Mouse (Mus musculus) layer of hippocampus, adult 9-11 months (tissue): ENCODE data around the gene Npb.

ENCODE experiments used
- DNase-seq: peaks from one replicate; pipeline ENCODE4 v3.0.0; 2022

The Npb gene

DNA sequence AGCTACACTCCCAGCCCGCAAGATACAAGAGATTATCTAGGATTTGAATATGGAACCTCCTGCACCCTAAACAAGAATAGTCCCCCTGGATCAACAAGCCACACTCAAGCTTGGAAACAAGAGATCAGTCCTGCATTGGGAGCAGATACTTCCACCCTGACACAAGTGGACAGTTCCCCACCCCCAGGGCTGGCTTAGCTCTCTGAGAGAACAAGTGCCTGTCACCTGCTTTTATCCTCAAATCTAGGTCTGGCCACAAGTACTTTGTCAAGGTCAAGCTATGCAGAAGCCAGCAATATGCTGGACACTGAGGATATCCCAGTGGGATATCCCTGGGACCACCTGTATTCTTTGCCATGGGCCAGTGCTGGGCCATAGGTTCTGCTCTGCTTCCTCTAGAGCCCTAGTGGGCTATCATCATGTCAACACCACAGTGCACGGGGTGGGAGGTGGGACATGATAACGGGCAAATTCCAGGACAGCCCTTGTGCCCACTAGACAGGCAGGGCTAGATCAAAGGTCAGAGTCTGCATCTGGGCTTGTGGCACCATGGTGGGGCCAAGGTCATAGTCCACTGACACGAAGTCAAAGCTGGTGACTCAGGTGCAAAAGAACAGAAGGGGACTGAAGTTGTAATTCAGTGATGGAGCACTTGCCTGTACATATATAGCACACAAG is 8.5 kb downstream of the Npb start:
- DNase-seq = no peak

DNA sequence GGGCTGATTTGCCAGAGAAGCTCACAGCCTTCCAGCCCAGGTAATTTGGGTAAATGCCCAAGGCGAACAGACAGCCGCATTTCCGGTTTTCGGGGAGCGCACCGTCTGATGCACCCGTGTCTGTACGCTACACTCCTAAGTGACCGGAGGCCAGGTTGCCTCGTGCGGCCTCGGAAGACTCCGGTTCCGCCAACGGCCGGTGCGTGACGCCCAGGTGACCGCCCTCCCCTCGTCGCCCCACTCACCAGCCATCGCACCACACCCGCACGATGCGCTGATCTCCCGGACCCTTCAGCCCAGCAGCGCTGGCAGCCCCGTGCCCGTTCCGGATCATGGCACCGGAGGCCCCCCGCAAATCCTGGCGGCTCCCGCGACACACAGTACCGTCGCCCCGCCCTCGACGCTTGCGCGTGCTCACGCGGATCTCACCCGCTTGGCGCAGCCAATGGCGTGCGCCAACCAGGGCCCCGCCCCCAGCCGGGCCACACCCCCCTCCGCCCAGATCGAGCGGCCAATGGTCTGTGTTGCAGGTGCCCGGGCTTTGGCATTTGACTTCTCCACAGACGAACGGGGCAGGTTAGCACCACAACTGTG is 9.3 kb downstream of the Npb start, which contains the start of gene Pcyt2:
Pcyt2 (minus strand) TSS at position 418 of the 594 bp plus-strand sequence.
- peak; percentile 92 for DNase-seq

DNA sequence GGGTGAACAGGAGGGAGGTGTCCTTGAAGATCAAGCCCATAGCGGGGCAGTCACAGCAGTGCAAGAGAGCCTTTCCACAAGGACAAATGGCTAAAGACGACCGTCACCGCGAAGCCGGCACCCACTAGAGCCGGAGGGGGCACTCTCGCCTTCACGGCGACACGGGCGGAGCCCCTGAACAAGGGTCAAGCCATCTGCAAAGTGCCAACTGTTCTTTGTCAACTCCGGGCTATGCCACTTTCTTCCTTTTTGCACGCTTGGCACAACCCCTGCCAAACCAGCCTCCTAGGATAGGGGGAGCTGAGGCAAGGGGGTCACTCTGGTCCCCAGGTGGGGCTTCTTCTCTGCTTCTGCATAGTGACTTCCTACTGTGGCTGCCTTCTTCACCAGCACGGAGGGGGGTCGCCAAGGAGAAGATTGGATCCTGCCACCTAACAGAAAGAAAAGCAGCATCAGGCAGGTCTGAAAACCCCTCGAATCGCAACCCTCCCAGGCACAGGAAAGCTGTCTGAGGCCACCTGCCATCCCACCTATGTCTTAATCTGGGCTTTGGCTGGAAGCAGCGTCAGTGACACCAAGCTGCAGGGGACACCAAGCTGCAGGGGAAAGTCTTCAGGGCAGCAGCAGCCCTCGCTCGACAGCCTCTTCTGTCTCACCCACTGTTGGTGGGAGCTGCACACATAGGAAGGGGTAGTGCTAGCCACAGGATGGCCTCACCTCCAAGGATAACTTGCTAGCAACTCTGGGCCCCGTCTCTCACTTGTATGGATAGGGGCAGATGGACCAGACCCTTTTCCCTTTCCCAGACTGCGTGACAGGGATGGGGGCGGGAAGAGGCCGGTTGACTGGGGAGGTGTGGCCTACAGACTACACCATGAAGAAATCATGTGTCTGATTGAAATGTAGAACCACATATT is 10.6 kb downstream of the Npb start:
- no peak for DNase-seq

DNA sequence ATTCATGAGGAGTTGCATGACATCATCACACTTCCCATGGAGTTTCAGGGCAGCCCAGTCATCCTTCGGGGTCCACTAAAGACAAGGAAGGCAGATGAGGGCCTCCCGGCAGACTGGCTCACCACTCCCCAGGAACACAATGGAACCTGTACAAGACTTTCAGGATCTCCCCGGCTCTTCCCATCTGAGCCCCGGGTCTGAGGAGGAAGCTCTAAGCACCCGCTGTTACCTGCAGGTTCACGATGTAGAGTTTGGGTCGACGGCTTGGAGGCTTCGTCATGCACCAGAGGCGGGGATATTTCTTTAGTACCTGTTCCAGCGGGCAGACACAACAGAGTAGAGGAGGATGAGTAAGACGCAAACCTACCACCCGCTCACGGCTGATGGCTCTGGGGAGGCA is 11.9 kb downstream of the Npb start:
- no peak for DNase-seq

GRCm38 (mm10) chr11:120622805-120623204 is 14.5 kb downstream of the Npb start:
- no peak for DNase-seq

GRCm38 (mm10) chr11:120623961-120624679 is 15.8 kb downstream of the Npb start:
- DNase-seq = no peak

- peak; percentile 84 for DNase-seq
Observed at GRCm38 (mm10) chr11:120624680-120625111, 16.4 kb downstream of the Npb start.

DNA sequence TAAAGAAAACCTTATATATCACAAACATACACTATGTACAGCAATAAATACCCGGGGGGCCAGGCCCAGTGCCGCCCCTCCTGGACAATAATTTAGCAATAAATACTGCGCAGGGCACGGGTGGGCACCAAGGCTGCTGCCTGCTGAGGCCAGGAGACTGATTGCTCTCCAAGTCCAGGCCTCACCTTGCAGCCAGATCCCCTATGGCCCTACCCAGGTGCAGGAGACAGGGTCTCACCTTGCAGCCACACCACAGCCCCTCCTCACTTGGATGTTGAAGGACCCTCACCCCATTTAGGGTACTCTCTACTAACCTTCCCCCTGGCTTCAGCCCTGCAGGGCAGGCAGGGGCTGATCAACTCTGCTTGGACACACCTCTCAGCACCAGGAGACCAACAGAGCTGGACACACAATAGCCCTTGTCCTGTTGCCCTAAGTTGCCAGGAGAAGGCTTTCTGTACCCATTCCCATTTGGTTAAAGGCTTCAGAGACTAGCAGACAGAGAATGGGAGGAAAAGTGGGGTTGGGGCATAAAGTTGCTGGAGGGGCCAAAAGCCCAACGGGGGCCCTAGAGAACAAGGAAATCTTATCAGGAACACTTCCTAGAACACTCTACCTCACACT is 17.0 kb downstream of the Npb start, which contains the start of gene Sirt7:
Sirt7 (minus strand) TSS at position 89 of the 624 bp plus-strand sequence.
- DNase-seq = no peak

DNA sequence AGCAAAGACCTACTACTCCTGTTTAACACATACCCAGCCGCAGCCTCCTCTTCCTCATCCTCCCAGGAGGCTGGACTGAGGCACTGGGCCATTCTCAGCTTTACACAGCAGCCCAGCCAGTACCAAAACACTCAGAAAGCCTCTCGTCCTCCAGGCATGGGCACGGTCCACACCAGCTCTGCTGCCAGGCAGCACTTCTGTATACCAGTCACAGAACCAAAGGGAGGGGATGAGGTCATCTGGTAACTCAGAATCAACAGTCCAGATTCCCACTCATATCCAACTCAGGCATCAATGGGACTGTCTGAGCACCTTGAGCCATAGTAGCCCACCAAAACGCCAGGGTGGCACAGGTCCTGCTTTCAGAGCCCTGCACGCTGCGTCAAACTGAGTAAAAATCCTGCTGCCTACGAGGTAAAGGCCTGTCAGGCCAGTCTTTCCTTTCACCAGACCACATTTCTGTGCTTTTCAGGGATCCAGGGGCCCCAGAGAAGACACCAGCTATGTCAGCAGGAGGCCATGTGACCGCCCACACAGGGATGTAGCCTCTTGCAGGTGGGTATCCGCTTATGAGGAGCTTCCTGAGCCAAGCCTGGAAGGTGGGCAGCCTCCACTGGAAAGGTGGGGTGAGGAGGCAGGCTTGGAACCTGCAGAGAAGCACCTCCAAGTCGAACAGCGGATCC is 18.6 kb downstream of the Npb start:
- DNase-seq = no peak

- DNase-seq = no peak
Observed at GRCm38 (mm10) chr11:120627468-120628300, 19.4 kb downstream of the Npb start.

- DNase-seq = no peak
Observed at GRCm38 (mm10) chr11:120628601-120629340, 20.5 kb downstream of the Npb start.

- no peak for DNase-seq
Observed at GRCm38 (mm10) chr11:120629341-120629730, 21.1 kb downstream of the Npb start.

GRCm38 (mm10) chr11:120629911-120630310 is 21.6 kb downstream of the Npb start:
- DNase-seq = no peak

- peak; percentile 80 for DNase-seq
Observed at GRCm38 (mm10) chr11:120630401-120630871, 22.2 kb downstream of the Npb start.

DNA sequence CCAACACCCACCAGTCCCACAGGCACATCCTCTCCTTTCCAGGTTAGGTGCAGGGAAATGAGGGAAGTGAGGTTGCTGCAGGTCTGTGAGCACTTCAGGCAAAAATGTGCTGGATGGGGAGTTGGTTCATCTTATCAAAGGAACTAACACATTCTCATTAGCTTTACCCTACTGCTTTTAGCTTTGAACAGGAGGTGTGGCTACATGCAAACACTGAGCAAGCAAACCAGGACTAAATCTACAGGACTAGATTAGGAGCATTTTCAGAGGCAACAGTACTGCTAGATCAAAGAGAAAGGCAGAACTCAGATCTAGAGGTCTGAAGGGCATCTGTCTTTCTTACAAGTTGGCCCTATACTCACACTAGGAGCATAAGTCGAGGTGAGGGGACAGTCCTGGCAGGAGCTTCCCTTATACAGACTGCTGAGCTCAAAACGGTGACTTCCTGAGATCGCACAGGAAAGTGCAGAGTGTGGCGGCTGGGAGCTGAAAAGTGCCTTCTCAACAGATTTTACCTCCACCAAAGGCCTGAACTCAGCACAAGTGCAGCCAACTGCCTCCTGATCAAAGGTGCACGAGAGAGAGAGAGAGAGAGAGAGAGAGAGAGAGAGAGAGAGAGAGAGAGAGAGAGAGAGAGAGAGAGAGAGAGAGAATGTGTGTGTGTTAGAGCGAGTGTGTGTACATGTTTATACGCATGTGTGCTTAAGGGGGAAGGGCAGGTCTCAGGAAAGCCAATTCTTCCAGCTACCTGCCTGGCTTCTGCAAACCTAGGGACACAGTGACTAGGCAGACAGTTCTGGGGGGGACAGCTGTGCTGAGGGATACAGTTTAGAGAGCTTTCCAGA is 22.8 kb downstream of the Npb start:
- DNase-seq = no peak

DNA sequence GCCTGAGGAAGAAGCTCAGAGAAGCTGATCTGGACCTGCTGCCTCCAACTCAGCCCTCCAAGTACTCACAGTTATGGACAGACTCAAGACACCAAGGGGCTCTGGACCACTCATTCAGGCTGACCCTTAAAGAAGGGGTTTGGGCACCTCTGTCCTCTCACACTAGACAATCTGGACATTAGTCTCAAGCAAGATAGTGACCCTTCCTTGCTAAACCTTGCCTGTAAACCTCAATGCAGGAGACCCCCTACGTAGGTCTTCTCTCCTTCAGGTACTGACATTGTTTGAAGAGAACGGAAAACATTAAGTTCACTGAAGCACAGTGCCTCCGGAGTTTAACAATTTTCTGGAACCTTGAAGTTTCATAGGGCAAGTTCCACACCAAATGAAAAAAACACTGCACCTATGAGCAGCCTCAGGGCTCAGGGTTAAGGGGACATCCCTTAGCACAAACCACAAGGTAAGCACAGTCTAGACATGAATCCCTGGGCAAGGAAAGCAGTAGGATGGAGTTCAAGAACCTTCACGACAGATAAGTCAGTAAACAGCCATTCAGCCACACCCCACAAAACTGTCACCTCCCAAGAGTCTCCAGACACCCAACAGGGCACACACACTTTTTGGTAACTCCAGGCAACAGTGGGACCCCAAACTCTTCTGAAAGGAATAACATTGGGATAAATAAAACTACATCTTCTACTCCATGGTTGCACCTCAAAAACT is 23.6 kb downstream of the Npb start:
- no peak for DNase-seq

DNA sequence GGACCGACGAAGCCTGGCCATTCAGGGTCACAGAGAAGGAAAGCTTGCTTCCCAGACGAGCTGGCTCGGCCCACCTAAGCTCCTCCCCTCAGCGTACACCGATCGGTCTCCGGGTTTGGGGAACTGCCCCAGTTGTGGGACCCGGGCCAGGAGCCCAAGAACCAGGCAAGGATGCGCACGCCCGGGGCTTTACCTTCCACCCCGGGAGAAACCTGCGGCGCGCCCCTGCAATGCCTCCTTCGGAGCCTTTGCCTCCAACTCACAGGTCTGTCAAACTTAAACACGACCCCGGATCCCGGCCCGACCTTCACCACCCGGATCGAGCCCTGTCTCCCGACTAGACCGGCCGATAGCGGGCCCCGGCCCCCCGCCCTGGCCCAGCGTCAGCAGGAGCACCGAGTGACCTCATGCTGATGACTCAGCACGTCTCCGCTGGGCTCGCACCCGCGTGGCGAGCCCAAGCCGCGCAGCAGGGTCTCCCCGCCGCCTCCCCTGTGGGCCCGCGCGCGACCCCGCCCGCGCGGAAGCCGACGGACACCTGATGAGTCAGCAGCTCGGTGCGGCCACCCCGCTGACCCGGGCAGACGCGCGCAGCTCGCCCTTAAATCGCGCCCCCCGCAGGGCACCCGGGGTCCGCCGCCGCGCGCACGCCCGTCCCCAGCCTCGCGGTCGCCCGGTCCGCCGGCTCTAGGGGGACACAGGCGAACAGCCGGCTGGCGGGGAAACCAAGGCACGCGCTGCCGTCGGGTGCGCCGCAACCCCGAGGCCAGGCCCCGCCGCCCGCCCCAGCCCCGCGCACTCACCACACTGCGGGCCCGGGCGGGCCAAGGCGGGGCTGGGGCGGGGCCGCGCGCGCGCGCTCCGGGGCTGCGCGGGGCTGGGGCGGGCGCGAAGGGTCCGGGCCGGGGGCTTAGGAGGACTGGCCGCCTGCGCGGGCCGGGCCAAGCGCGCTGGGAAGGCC is 24.6 kb downstream of the Npb start:
- peak; percentile 71 for DNase-seq
